Mouse (Mus musculus): ENCODE data around the gene Myo16. TPM values are rescaled to one million over a fixed set of nuclear protein-coding genes. Genes with fewer than 3 reads are reported as not detected.
A peak's percentile ranks its signal among the peaks of the same experiment; 100 is the strongest.

Myo16 gene
- polyA plus RNA-seq, 1 experiment from 2014 or later, result 0.11 TPM

DNA sequence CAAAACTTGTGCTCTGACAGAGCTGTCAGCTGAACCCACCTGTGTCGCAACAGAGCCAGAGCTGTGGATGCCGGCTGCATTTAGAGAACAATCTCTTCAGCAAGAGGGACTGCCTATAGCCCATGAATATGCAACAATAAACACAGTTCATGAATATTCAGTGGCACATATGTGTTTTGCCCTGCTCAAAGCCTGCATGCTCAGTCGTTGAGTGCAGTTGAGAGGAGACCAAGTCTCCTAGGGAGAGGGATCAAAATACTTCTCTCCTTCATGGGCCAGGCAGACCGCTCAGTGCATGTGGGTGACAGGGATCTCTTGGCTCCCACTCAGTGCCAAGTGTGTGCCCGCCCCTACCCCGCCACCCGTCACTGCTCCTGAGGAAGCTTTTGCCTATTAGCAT, 265.3 kb downstream of the Myo16 start:
- H3K9ac ChIP-seq (ENCODE audit: low read depth, low read length), result no peak overlapping the region
- no peak overlapping the region for H3K4me3 ChIP-seq (ENCODE audit: low read length)
- no peaks in the 10 kb centered on the region for H3K9me3 ChIP-seq (ENCODE audit: control insufficient read depth, low read length)
- no peaks in the 10 kb centered on the region for H3K27me3 ChIP-seq (replicated peaks; ENCODE audit: control insufficient read depth, insufficient read depth, low read length)
- no peak for ATAC-seq
- 82% methylated on average over 7 of the region's 7 CpGs for WGBS
- H3K27ac ChIP-seq (ENCODE audit: low read length), result no peak overlapping the region
- H3K4me2 ChIP-seq (ENCODE audit: low read depth, low read length), result no peak overlapping the region
- H3K36me3 ChIP-seq (ENCODE audit: control insufficient read depth, insufficient read depth, low read length), result no peaks in the 10 kb centered on the region
- no peaks in the 10 kb centered on the region for H3K4me1 ChIP-seq (ENCODE audit: control insufficient read depth, insufficient read depth, low read length)

DNA sequence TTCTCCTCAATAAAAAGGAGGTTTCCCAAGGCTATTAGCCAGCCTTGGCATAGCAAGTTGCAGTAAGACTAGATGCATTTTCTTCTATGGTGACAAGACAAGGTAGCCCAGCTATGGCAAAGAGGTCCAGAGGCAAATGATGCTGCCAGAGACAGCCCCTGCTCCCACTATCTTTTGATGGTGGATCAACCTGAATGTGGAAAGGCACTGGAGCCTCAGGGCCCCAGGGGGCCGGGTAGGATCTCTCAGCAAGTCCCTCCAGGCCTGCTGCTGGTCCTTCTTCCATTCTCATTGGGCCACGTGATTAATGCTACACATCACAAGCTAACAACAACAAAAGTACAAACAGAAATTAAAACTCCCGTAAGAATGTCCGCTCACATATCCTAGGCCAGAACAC, 266.0 kb downstream of the Myo16 start:
- H3K4me2 ChIP-seq (ENCODE audit: low read depth, low read length), result no peak overlapping the region
- no peaks in the 10 kb centered on the region for H3K27me3 ChIP-seq (replicated peaks; ENCODE audit: control insufficient read depth, insufficient read depth, low read length)
- H3K9me3 ChIP-seq (ENCODE audit: control insufficient read depth, low read length), result no peaks in the 10 kb centered on the region
- H3K9ac ChIP-seq (ENCODE audit: low read depth, low read length), result no peak overlapping the region
- H3K36me3 ChIP-seq (ENCODE audit: control insufficient read depth, insufficient read depth, low read length), result no peaks in the 10 kb centered on the region
- H3K27ac ChIP-seq (ENCODE audit: low read length), result no peak overlapping the region
- ATAC-seq, result no peak
- WGBS, result 71% methylated on average over 4 of the region's 4 CpGs
- no peak overlapping the region for H3K4me3 ChIP-seq (ENCODE audit: low read length)
- no peaks in the 10 kb centered on the region for H3K4me1 ChIP-seq (ENCODE audit: control insufficient read depth, insufficient read depth, low read length)

DNA sequence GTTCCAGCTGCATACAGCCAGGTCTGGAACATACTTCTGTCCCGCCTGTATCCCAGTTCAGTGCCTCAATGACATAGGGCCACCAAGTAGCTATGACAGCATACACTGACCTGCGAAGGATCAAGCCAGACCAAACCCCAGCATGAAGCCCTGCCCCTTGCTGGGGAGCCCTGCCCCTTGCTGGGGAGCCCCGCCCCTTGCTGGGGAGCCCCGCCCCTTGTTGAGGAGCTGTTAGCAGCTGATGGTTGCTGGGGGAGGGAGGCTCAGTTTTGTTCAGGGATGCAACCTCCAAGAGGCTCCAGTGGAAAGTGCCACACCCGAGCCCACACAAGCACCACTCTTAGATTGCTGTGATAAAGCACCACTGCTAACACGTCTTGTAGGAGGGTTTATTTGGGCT, 266.8 kb downstream of the Myo16 start:
- no peaks in the 10 kb centered on the region for H3K4me1 ChIP-seq (ENCODE audit: control insufficient read depth, insufficient read depth, low read length)

DNA sequence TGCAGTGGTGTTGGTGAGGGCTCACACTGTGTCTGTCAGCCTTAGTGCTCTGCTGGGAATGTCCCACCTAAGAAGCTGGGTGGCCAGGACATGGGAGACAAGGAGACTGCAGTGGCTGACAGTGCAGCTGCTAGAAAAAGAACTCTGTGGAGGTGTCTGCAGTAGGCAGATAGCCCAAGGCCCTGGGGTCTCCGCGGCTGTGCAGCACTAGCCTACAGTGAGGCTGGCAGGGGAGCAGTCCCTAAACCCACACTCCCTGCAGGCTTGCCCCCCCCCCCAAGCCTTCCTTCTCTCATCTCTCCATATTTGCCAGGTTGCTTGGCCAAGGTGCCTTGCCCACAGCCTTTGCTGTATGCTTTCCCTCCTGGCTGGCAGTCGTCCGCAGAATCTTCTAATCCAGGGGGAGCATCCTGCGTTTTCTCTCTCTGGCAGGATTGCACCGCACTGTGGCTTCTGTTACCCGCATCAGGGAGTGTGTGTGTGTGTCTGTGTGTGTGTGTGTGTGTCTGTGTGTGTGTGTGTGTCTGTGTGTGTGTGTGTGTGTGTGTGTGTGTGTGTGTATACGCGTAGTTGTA, 267.9 kb downstream of the Myo16 start:
- WGBS, result 91% methylated on average over 9 of the region's 9 CpGs
- no peak overlapping the region for H3K27ac ChIP-seq (ENCODE audit: low read length)
- H3K27me3 ChIP-seq (replicated peaks; ENCODE audit: control insufficient read depth, insufficient read depth, low read length), result no peaks in the 10 kb centered on the region
- H3K36me3 ChIP-seq (ENCODE audit: control insufficient read depth, insufficient read depth, low read length), result no peaks in the 10 kb centered on the region
- no peak for ATAC-seq
- H3K9me3 ChIP-seq (ENCODE audit: control insufficient read depth, low read length), result no peaks in the 10 kb centered on the region
- no peaks in the 10 kb centered on the region for H3K4me1 ChIP-seq (ENCODE audit: control insufficient read depth, insufficient read depth, low read length)
- H3K4me3 ChIP-seq (ENCODE audit: low read length), result no peak overlapping the region
- H3K9ac ChIP-seq (ENCODE audit: low read depth, low read length), result no peak overlapping the region
- no peak overlapping the region for H3K4me2 ChIP-seq (ENCODE audit: low read depth, low read length)

More for the DNA sequence above, 266.8 kb downstream of the Myo16 start:
- H3K4me2 ChIP-seq (ENCODE audit: low read depth, low read length), result no peak overlapping the region
- H3K36me3 ChIP-seq (ENCODE audit: control insufficient read depth, insufficient read depth, low read length), result no peaks in the 10 kb centered on the region
- WGBS, result 84% methylated on average over 6 of the region's 6 CpGs
- no peak for ATAC-seq
- H3K27ac ChIP-seq (ENCODE audit: low read length), result no peak overlapping the region
- H3K4me3 ChIP-seq (ENCODE audit: low read length), result no peak overlapping the region
- no peak overlapping the region for H3K9ac ChIP-seq (ENCODE audit: low read depth, low read length)
- H3K27me3 ChIP-seq (replicated peaks; ENCODE audit: control insufficient read depth, insufficient read depth, low read length), result no peaks in the 10 kb centered on the region
- H3K9me3 ChIP-seq (ENCODE audit: control insufficient read depth, low read length), result no peaks in the 10 kb centered on the region

DNA sequence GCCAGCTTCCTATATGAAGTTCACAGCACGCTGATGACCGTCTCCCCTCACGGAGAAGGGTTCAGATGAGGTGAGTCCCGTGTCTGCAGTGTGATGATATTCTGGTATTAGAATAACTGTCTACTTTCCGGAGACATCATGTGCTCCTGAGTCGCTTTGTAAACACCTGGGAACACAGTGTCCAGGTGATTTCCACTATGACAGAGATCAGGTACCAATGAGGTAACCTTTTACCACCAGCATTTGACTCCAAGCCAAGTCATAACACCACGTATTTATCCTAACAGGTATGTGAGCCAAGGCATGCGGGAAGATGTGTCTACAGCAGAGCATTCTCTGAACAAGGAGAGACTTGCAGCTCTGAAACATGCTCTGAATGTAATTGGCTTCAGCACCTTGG, 281.8 kb downstream of the Myo16 start:
- Histone ChIP-seq H3K9ac (ENCODE audit: low read depth, low read length) (no peak overlapping the region), H3K36me3 (ENCODE audit: control insufficient read depth, insufficient read depth, low read length) (no peaks in the 10 kb centered on the region), H3K9me3 (ENCODE audit: control insufficient read depth, low read length) (no peaks in the 10 kb centered on the region), H3K27ac (ENCODE audit: low read length) (no peak overlapping the region), H3K4me1 (ENCODE audit: control insufficient read depth, insufficient read depth, low read length) (no peaks in the 10 kb centered on the region), H3K4me2 (ENCODE audit: low read depth, low read length) (no peak overlapping the region), H3K4me3 (ENCODE audit: low read length) (no peak overlapping the region), H3K27me3 (replicated peaks; ENCODE audit: control insufficient read depth, insufficient read depth, low read length) (no peaks in the 10 kb centered on the region)
- WGBS, result 88% methylated on average over 8 of the region's 8 CpGs
- ATAC-seq, result no peak

DNA sequence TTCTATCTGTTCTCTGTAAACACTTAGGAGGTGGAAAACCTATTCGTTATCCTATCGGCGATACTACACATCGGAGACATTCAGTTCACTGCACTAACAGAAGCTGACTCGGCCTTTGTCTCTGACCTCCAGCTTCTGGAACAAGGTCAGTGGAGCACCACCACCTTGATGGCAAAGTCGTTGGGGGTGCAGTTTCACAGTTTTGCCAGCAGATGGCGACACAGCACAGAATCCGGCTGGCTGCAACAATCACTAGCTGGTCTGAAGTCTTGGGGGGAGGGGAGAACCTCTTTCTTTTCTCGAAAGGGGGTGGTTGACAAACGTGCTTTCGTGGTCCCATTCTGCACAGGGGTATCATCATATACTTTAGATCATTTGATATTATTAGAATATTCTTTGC, 285.1 kb downstream of the Myo16 start:
- WGBS, result 15% methylated on average over 11 of the region's 11 CpGs
- no peak overlapping the region for H3K4me3 ChIP-seq (ENCODE audit: low read length)
- 0 out of 2 replicates have a peak, but pooled peaks have one; percentile 11 for ATAC-seq
- no peaks in the 10 kb centered on the region for H3K27me3 ChIP-seq (replicated peaks; ENCODE audit: control insufficient read depth, insufficient read depth, low read length)
- H3K4me2 ChIP-seq (ENCODE audit: low read depth, low read length), result no peak overlapping the region
- H3K4me1 ChIP-seq (ENCODE audit: control insufficient read depth, insufficient read depth, low read length), result no peaks in the 10 kb centered on the region
- no peaks in the 10 kb centered on the region for H3K36me3 ChIP-seq (ENCODE audit: control insufficient read depth, insufficient read depth, low read length)
- no peak overlapping the region for H3K9ac ChIP-seq (ENCODE audit: low read depth, low read length)
- no peaks in the 10 kb centered on the region for H3K9me3 ChIP-seq (ENCODE audit: control insufficient read depth, low read length)
- H3K27ac ChIP-seq (ENCODE audit: low read length), result no peak overlapping the region

DNA sequence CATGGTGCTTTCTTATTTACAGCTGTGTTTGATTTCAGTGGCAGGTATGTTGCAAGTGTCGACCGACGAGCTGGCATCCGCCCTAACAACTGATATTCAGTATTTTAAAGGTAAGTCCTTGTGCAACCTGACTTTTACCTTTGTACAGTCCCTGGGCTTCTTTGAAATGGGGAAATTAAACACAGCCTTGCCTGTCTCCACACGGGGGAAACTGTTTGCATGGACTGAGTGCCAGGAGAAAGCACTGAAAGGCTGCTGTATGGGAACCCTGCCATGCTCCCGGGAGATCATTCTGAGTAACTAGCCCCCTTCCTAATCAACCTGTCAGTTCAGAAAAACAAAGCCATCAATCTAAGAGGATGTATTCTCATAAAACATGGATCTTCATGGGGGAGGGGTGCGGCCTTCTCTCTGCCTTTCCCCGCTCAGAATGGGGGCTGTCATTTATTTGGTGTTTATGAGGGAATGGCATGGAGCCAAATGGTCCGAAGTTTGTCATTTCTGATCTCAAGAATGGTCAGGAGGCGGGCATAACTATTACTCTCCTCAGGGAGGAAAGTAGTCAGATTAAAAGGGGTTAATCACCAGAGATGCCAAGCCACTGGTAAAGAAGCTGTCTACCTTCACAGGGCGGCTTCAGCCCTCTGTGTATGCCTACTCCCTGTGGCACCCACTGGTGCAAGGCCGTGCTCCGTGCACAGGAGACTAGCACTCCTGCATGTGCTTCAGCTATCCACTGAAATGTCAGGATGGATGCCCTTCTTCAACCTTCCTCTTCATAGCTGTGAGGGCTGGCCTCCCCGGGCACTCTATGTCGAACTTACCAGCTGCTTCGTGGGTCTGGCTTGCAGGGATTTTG, 286.1 kb downstream of the Myo16 start:
- no peaks in the 10 kb centered on the region for H3K36me3 ChIP-seq (ENCODE audit: control insufficient read depth, insufficient read depth, low read length)
- no peaks in the 10 kb centered on the region for H3K27me3 ChIP-seq (replicated peaks; ENCODE audit: control insufficient read depth, insufficient read depth, low read length)
- ATAC-seq, result no peak
- 61% methylated on average over 16 of the region's 16 CpGs for WGBS
- H3K9ac ChIP-seq (ENCODE audit: low read depth, low read length), result no peak overlapping the region
- no peak overlapping the region for H3K4me2 ChIP-seq (ENCODE audit: low read depth, low read length)
- no peaks in the 10 kb centered on the region for H3K9me3 ChIP-seq (ENCODE audit: control insufficient read depth, low read length)
- no peaks in the 10 kb centered on the region for H3K4me1 ChIP-seq (ENCODE audit: control insufficient read depth, insufficient read depth, low read length)
- H3K27ac ChIP-seq (ENCODE audit: low read length), result no peak overlapping the region
- H3K4me3 ChIP-seq (ENCODE audit: low read length), result no peak overlapping the region

DNA sequence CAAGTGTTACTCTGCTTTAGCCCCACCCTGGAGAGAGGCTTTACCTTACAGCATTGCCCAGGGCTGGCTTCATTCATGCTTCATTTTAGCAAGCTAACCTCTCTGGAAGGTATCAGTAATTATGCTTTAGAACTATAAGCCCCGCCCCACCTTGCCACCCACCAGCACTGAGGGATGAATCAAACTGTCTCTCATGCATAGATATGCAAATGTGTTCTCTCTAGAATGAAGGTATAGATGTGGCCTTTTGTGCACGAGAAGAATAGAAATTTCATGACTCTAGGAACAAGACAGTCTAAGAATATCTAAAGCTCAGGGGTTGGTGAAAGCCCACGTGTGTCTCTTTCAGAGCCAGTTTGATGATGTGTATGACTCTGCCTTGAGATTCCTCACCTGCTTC, 288.9 kb downstream of the Myo16 start:
- 63% methylated on average over 3 of the region's 3 CpGs for WGBS

DNA sequence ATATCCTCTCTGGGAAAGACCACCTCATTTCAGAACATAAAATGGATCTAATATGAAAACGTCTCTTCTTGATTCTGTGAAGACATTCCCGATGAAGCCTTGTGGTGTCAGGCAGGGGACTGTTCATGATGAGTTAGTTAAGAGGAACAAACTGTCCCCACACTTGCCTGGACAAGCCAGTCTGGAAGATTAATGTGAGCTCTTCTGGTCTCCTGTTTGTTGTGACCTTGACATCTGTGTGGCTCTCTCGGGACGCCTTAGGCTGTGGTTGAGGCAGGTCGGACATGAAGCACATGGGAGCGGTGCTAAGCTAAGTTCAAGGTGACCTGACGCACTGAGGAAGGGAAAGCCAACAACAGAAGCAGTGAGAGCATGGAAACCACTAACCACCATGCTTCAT, 291.3 kb downstream of the Myo16 start:
- WGBS, result 75% methylated on average over 7 of the region's 7 CpGs
- H3K4me3 ChIP-seq (ENCODE audit: low read length), result no peak overlapping the region
- H3K27ac ChIP-seq (ENCODE audit: low read length), result no peak overlapping the region
- ATAC-seq, result no peak
- no peaks in the 10 kb centered on the region for H3K9me3 ChIP-seq (ENCODE audit: control insufficient read depth, low read length)
- no peaks in the 10 kb centered on the region for H3K4me1 ChIP-seq (ENCODE audit: control insufficient read depth, insufficient read depth, low read length)
- H3K9ac ChIP-seq (ENCODE audit: low read depth, low read length), result no peak overlapping the region
- no peaks in the 10 kb centered on the region for H3K27me3 ChIP-seq (replicated peaks; ENCODE audit: control insufficient read depth, insufficient read depth, low read length)
- H3K36me3 ChIP-seq (ENCODE audit: control insufficient read depth, insufficient read depth, low read length), result no peaks in the 10 kb centered on the region
- no peak overlapping the region for H3K4me2 ChIP-seq (ENCODE audit: low read depth, low read length)

More for the DNA sequence above, 288.9 kb downstream of the Myo16 start:
- Histone ChIP-seq H3K36me3 (ENCODE audit: control insufficient read depth, insufficient read depth, low read length) (no peaks in the 10 kb centered on the region), H3K4me2 (ENCODE audit: low read depth, low read length) (no peak overlapping the region), H3K9ac (ENCODE audit: low read depth, low read length) (no peak overlapping the region), H3K27ac (ENCODE audit: low read length) (no peak overlapping the region), H3K4me3 (ENCODE audit: low read length) (no peak overlapping the region), H3K27me3 (replicated peaks; ENCODE audit: control insufficient read depth, insufficient read depth, low read length) (no peaks in the 10 kb centered on the region), H3K4me1 (ENCODE audit: control insufficient read depth, insufficient read depth, low read length) (no peaks in the 10 kb centered on the region), H3K9me3 (ENCODE audit: control insufficient read depth, low read length) (no peaks in the 10 kb centered on the region)
- ATAC-seq, result no peak

Data from intestine, embryonic 16.5 days (tissue).